Mouse (Mus musculus) embryonic fibroblast, embryonic 13.5 days (primary cell): ENCODE measurements at regions not wholly inside any gene's neighbourhood (a gene's known extent, or its start where the extent isn't known, plus 50 kb on each side); places are given as distances from the start of the nearest gene placed in this dataset.

Experiments
- CTCF ChIP-seq: IDR thresholded peaks from 2 replicates; pipeline ENCODE4 v1.5.1; 2011; ENCODE audit warnings: mild to moderate bottlenecking, control low read depth, low read length, moderate library complexity, borderline replicate concordance; ENCODE audit not compliant: insufficient read depth
- POLR2A ChIP-seq: IDR thresholded peaks from 2 replicates; pipeline ENCODE4 v1.6.1; 2011; ENCODE audit warnings: low read depth, mild to moderate bottlenecking, control low read depth, low read length, moderate library complexity

GRCm38 (mm10) chr5:112179213-112180057, 72.9 kb downstream of the Cryba4 start:
- TF ChIP-seq POLR2A (no peak), CTCF (peak; percentile 85)
